Mouse (Mus musculus): ENCODE data around the gene Gm37240.

- TF ChIP-seq CTCF (IDR thresholded peaks at IDR 0.05; ENCODE audit: low read depth) (no peak), EP300 (optimal IDR thresholded peaks at IDR 0.05) (no peak)
Measured at GRCm38 (mm10) chr3:84500491-84500890, 1386.8 kb downstream of the Gm37240 start.
